ENCODE assay signal across 9 mouse cellular contexts in genomic region chrX:95950776-95951175, GRCm38 (mm10). TPM values are rescaled to one million over a fixed set of nuclear protein-coding genes. Genes with fewer than 3 reads are reported as not detected.
DNase-seq lines count a peak whose midpoint lies in the region; ATAC-seq and TF ChIP-seq lines count a peak whose summit lies in the region.
"Had no signal": no experiment of that assay in that cellular context is flagged by ENCODE, and none has a peak within 500 bp of the region (broad histone marks: within the 10 kb centered on the region; RNA-seq: fewer than 3 reads in every experiment).

No protein-coding gene starts in this region.

- H3K9me3 ChIP-seq in forebrain, embryonic 14.5 days (replicated peaks; ENCODE audit: control insufficient read depth, low read length): no peaks in the 10 kb centered on the region
- no peaks in the 10 kb centered on the region for H3K9me3 ChIP-seq in forebrain, embryonic 15.5 days
- no peaks in the 10 kb centered on the region for H3K9me3 ChIP-seq in lung, embryonic 14.5 days (ENCODE audit: low read depth, low read length)
- H3K9me3 ChIP-seq: heart, embryonic 13.5 days had no signal

- H3K9ac ChIP-seq in forebrain, embryonic 14.5 days (ENCODE audit: low read length): no peak overlapping the region
- no peak overlapping the region for H3K9ac ChIP-seq in forebrain, embryonic 15.5 days (replicated peaks)
- H3K9ac ChIP-seq in lung, embryonic 14.5 days: no peak overlapping the region
- H3K9ac ChIP-seq: heart, embryonic 13.5 days had no signal

- H3K4me1 ChIP-seq in forebrain, embryonic 14.5 days (ENCODE audit: control insufficient read depth, insufficient read depth, low read length): no peaks in the 10 kb centered on the region
- peaks cover 4% of the 10 kb centered on the region for H3K4me1 ChIP-seq in forebrain, embryonic 15.5 days
- no peaks in the 10 kb centered on the region for H3K4me1 ChIP-seq in lung, embryonic 14.5 days (ENCODE audit: insufficient read depth)
- H3K4me1 ChIP-seq in lung, adult 2 months (ENCODE audit: control insufficient read depth, insufficient read depth, low read length): no peaks in the 10 kb centered on the region

- no peak for TF ChIP-seq POLR2A in lung, adult 2 months (IDR thresholded peaks at IDR 0.05; ENCODE audit: borderline replicate concordance, extremely low read depth, low read depth, low read length)

- ATAC-seq in forebrain, embryonic 14.5 days: no peak
- ATAC-seq in forebrain, embryonic 15.5 days (replicated peaks): no peak
- no peak for ATAC-seq in lung, embryonic 14.5 days (ENCODE audit: insufficient read depth)
- peak; percentile 76 for ATAC-seq in megakaryocyte progenitor cell, adult 5-6 weeks (replicated peaks; ENCODE audit: poor library complexity)

- peak; percentile 54 for TF ChIP-seq CTCF in lung, embryonic 14.5 days (IDR thresholded peaks at IDR 0.05; ENCODE audit: low read depth)
- no peak for TF ChIP-seq CTCF in lung, adult 2 months (IDR thresholded peaks at IDR 0.05; ENCODE audit: insufficient read depth, low read length)

- no peak overlapping the region for H3K27ac ChIP-seq in forebrain, embryonic 14.5 days (ENCODE audit: low read depth, low read length)
- H3K27ac ChIP-seq in forebrain, embryonic 15.5 days (replicated peaks): no peak overlapping the region
- H3K27ac ChIP-seq in lung, embryonic 14.5 days (ENCODE audit: low read depth): no peak overlapping the region
- H3K27ac ChIP-seq: heart, embryonic 13.5 days had no signal

- no peak overlapping the region for H3K4me2 ChIP-seq in forebrain, embryonic 14.5 days (ENCODE audit: low read length)
- no peak overlapping the region for H3K4me2 ChIP-seq in forebrain, embryonic 15.5 days (replicated peaks)
- H3K4me2 ChIP-seq in lung, embryonic 14.5 days: no peak overlapping the region
- H3K4me2 ChIP-seq: heart, embryonic 13.5 days had no signal

- H3K4me3 ChIP-seq in forebrain, embryonic 14.5 days (ENCODE audit: low read depth, low read length): no peak overlapping the region
- no peak overlapping the region for H3K4me3 ChIP-seq in forebrain, embryonic 15.5 days
- H3K4me3 ChIP-seq in lung, embryonic 14.5 days (ENCODE audit: low read depth, low read length): no peak overlapping the region
- H3K4me3 ChIP-seq in lung, adult 2 months (replicated peaks; ENCODE audit: extremely low read depth, low read depth, low read length): no peak overlapping the region
- H3K4me3 ChIP-seq: heart, embryonic 13.5 days had no signal

- H3K36me3 ChIP-seq in forebrain, embryonic 14.5 days (ENCODE audit: control insufficient read depth, insufficient read depth, low read length): peaks cover 19% of the 10 kb centered on the region
- H3K36me3 ChIP-seq in forebrain, embryonic 15.5 days: no peaks in the 10 kb centered on the region
- peaks cover 16% of the 10 kb centered on the region; the same call in 1 of the 2 replicates for H3K36me3 ChIP-seq in lung, embryonic 14.5 days (ENCODE audit: insufficient read depth)

- WGBS in forebrain, embryonic 14.5 days: 45% methylated on average over 3 of the region's 3 CpGs
- 35% methylated on average over 3 of the region's 3 CpGs for WGBS in forebrain, embryonic 15.5 days
- WGBS in lung, embryonic 14.5 days: 37% methylated on average over 3 of the region's 3 CpGs
- 48% methylated on average over 3 of the region's 3 CpGs for WGBS in lung, adult 2 months

- DNase-seq in forebrain, embryonic 14.5 days (ENCODE audit: low spot score): peak; percentile 56
- peak; percentile 71 for DNase-seq in lung, embryonic 14.5 days
- DNase-seq in lung, adult 2 months: no peak
- DNase-seq in cerebellum, adult 8-10 months: peak; percentile 36
- peak; percentile 13 to 49 for DNase-seq in kidney, adult 8-10 months
- DNase-seq in ovary, adult 18-20 months (ENCODE audit: low spot score): no peak

- H3K27me3 ChIP-seq in forebrain, embryonic 14.5 days (replicated peaks; ENCODE audit: control insufficient read depth, insufficient read depth, low read length): no peaks in the 10 kb centered on the region
- no peaks in the 10 kb centered on the region for H3K27me3 ChIP-seq in forebrain, embryonic 15.5 days
- no peaks in the 10 kb centered on the region for H3K27me3 ChIP-seq in lung, embryonic 14.5 days (ENCODE audit: insufficient read depth, low read length)
- H3K27me3 ChIP-seq: heart, embryonic 13.5 days had no signal

RNA-seq across cellular contexts. Expression of gene Las1l, which starts 6.0 kb away (rescaled TPM):
- polyA plus RNA-seq in forebrain, embryonic 14.5 days (2014; fragmentation: Nextera tagmentation; extraction: Ambion mirVana): 27.6 and 37.9 TPM in 2 replicates
- 78.1 and 78.3 TPM in 2 replicates for polyA plus RNA-seq in forebrain, embryonic 15.5 days (2015; fragmentation: Nextera tagmentation; extraction: Ambion mirVana)
- polyA plus RNA-seq in lung, embryonic 14.5 days (2014; fragmentation: Nextera tagmentation; extraction: Ambion mirVana): 36.8 and 43.6 TPM in 2 replicates
- 9.6 and 15.9 TPM in 2 replicates for polyA plus RNA-seq in lung, adult 2 months (2012; rRNA removed)
- 20.9 and 27.9 TPM in 2 replicates for total RNA-seq in megakaryocyte progenitor cell, adult 5-6 weeks (2015)
- total RNA-seq in megakaryocyte progenitor cell, adult 5-6 weeks (2017): 39.2 and 46.3 TPM in 2 replicates

Comparison
In these comparisons a context has a peak if more than half of its experiments do, and no peak if none do; other contexts are left out.
1. DNase-seq: peak in forebrain, embryonic 14.5 days (single experiment), lung, embryonic 14.5 days (single experiment), cerebellum, adult 8-10 months (single experiment) and kidney, adult 8-10 months (2 of 2); none in lung, adult 2 months (single experiment) and ovary, adult 18-20 months (single experiment).